Mouse (Mus musculus): ENCODE measurements around the gene Sars2. TPM values are rescaled to one million over a fixed set of nuclear protein-coding genes. Genes with fewer than 3 reads are reported as not detected.

The Sars2 gene
- total RNA-seq, 2 experiments from 2014 or later: 15.6 to 16.4 TPM

GRCm38 (mm10) chr7:28773163-28773562 is 31.4 kb downstream of the Sars2 start:
- no peak for DNase-seq
- intact Hi-C loops (cut with DNase I): no loop called here

DNA sequence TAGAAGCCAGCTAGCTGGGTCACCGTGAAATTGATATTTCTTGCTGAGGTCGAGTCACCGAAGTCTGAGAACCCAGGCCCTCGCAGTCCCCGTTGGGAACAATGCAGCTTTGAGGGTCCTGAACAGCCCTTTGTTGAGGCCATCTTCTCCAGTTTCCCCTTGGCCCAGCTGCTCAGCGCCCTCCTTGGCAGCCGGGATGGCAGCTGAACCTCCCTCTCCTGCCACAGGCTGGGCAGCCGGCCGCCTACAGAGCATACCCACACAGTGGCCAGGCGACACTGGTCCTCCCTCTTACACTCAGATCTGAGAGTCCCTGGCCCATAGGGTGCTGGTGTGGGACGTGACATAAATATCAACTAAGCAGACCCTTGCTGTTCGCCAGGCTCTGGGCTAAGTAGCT is 32.4 kb downstream of the Sars2 start:
- intact Hi-C loops (cut with DNase I): no loop called here
- no peak for DNase-seq

DNA sequence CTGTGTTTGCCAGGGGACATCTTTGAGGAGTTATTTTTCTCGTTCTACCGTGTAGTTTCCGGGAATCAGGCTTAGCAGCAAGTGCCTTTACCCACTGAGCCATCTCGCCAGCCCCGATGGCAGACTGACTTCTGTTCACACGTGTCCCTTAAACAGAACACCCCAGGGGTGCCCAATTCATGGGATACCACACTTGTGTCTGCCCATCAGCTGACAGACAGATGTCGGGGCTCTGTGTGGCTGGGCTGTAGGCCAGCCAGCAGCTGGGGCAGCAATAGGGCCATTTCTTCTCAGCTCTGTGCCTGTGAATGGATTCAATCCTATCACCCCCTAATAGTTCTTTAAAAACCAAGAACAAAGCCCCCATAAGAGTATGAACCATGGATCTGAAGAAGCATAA is 33.3 kb downstream of the Sars2 start:
- intact Hi-C loops (cut with DNase I): no loop called here
- DNase-seq: no peak

- intact Hi-C loops (cut with DNase I): no loop called here
- DNase-seq: peak in 1 of 2 experiments; percentile 31
Observed at GRCm38 (mm10) chr7:28778825-28779224, 37.0 kb downstream of the Sars2 start.

DNA sequence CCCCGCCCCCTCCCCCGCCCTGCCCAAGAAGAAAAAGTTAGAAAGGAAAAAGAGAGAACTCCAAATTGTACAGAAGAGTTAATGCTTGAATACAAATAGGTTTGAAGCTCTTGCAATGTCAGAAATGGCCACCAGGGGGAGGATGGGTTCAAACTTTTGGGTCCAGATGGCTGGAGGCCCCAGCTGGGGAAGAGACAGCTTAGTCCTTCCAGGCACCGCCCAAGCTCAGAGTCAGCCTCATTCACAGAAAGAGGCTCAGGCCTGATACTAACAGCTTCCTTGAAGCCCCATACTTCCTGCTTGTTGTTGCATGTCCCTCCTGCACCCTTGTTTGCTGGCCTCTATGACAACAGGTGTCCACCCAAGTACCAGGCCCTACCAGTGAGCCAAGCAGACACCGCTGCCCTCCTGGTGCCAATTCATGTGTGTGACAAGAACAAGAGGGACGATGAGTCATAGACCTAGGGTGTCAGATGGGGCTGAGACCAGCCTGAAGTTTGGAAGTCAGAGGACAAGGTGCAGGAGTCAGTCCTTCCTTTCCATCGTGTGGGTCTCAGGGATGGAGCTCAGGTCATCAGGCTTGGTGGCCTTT is 38.4 kb downstream of the Sars2 start:
- intact Hi-C loops (cut with DNase I): loop anchor here (2.0 to 5.0 kb wide), 2 partner anchors 87 to 257 kb away; no protein-coding TSS in a partner anchor
- peak; percentile 93 to 96 for DNase-seq

- DNase-seq: peak in 1 of 2 experiments; percentile 29
- intact Hi-C loops (cut with DNase I): loop anchor here (2.0 to 5.0 kb wide), 2 partner anchors 86 to 256 kb away; no protein-coding TSS in a partner anchor
Observed at GRCm38 (mm10) chr7:28780857-28781256, 39.1 kb downstream of the Sars2 start.

DNA sequence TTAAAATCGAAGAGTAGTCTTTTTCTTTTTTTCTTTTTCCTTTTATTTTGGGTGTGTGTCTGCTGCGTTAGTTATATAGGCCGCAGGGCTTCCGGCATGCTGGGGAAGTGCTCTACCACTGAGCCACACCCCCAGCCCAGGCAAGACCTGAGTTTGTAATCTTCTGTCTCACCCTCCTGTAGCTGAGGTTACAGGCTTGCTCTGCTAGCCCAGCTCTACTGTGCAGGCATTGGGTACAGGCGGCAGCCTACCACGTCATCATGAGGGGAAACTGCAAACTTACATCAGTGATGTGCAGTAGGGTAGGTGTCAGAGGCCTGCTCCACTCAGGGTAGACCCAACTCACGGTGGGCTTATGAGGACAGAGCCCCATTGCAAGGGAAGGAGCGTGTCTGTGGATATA is 39.5 kb downstream of the Sars2 start:
- intact Hi-C loops (cut with DNase I): loop anchor here (2.0 to 5.0 kb wide), 2 partner anchors 86 to 256 kb away; no protein-coding TSS in a partner anchor
- DNase-seq: peak in 1 of 2 experiments; percentile 27

DNA sequence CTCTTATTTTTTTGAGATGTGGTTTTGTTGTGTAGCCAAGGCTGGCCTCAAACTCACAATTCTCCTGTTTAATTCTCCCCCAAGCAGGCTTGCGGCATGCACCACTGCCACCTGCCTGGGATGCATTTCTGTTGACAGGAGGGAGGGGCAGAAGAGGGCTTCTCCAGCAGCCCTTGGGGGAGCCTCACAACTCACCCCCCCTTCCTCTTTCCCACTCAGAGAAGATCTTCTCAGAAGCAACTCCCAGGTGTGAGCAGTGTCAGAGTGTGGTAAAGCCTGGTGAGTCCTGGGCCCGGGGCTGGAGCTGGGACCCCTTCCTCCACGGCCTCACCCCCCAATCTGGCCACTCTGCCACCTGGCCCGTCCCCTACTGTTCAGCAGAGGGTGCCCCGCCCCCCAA is 43.4 kb downstream of the Sars2 start:
- intact Hi-C loops (cut with DNase I): no loop called here
- no peak for DNase-seq

DNA sequence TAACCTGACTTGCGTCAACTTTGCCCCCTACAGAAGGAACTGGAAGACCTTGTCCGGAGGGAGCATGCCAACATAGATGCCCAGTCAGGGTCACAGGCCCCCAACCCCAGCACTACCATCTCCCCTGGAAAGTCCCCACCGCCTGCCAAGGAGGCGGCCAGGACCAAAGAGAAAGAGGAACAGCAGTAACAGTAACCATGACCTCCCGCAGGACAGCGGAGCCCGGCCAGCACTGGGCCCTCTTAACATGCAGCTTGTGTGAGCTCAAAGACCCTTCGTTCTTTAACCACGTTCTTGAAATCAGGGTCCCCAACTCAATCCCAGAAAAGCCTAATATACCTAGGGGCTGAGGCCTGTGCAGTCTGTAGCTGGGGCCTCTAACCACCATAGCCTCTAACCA is 46.1 kb downstream of the Sars2 start:
- intact Hi-C loops (cut with DNase I): no loop called here
- no peak for DNase-seq

DNA sequence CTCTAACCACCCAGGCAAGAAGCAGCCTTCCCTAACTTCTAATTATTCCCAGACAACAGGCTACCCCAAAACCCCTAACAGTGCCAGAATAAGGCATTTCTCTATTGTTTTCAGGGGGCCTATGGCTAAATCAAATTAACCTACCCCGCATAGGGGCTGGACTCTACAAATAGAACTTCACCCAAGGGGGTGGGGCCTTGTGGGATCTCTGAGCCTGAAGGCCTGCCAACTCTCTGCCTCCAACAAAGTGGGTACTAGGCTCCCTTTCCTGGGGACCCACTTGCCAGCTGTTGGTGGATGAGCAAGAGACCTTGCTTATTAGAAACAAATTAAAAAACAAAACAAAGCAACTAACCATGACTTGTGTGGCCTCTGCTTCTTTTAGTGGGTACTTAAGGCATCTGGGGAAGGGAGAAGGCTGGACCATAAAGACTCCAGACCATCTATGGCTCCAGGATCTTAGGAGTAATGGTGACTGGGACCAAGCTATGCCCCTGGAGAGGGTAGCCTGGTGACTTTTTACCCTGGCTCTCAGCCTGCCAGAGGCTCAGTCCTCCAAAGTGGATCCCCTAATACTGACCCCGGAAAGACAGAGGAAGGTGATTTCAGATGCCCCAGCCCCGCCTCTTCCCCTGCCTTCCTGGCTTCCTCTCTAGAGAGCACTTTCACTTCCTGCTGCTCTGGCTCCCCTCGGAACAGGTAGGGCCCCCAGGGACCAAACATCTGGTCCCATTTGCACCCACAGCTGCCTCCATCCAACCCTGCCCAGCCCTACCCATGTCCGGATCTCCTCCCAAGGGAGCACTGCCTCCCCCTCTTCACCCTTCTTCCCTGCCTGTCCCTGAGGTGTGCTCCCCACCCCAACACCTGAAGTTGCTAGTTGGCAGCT is 46.8 kb downstream of the Sars2 start, which contains the start of gene Rinl:
TSS of gene Rinl (plus strand) at position 663 of the 889 bp plus-strand sequence.
- no peak for DNase-seq
- intact Hi-C loops (cut with DNase I): no loop called here

DNA sequence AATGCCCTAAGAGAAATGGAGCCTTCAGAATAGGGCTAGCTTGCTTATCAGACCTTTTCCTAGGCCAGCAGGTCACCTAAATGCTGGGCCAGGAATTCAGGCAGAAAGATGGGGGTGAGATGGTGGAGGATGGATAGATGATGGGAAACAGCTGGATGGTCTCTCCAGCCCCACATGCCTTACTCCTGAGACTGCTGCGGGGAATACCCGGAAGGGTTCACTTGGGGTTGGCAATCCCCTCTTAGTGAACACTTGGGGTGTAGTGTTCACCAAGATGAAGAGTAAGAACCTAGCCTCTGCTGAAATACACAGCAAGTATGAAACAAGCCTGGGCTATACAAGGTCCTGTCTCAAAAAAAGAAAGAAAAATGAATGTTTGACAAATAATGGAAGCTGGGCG is 47.4 kb downstream of the Sars2 start:
- DNase-seq: no peak

GRCm38 (mm10) chr7:28790066-28790806 is 48.4 kb downstream of the Sars2 start:
- no peak for DNase-seq
- intact Hi-C loops (cut with DNase I): loop anchor here (5.0 kb wide), 1 partner anchor 182 kb away; no protein-coding TSS in a partner anchor

More for the DNA sequence above, 47.4 kb downstream of the Sars2 start:
- intact Hi-C loops (cut with DNase I): no loop called here

DNA sequence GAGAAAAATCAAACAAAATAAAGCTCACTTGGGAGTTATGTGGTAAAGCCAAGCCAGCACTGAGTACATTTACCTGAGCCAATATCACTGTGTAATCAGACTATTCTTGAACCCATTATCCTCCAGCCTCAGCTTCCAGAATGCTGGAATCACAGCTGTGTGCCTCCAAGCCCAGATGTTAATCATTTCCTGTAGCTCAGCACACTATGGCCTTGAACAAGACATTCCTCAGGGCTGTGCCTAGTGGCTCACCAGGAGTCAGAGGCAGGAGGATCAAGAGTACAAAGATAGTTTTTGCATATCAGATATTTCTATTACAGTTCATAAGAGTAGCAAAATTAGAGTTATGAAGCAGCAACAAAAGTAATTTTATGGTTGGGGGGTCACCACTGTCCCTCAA is 49.9 kb downstream of the Sars2 start:
- DNase-seq: no peak
- intact Hi-C loops (cut with DNase I): loop anchor here (5.0 kb wide), 1 partner anchor 181 kb away; no protein-coding TSS in a partner anchor

DNA sequence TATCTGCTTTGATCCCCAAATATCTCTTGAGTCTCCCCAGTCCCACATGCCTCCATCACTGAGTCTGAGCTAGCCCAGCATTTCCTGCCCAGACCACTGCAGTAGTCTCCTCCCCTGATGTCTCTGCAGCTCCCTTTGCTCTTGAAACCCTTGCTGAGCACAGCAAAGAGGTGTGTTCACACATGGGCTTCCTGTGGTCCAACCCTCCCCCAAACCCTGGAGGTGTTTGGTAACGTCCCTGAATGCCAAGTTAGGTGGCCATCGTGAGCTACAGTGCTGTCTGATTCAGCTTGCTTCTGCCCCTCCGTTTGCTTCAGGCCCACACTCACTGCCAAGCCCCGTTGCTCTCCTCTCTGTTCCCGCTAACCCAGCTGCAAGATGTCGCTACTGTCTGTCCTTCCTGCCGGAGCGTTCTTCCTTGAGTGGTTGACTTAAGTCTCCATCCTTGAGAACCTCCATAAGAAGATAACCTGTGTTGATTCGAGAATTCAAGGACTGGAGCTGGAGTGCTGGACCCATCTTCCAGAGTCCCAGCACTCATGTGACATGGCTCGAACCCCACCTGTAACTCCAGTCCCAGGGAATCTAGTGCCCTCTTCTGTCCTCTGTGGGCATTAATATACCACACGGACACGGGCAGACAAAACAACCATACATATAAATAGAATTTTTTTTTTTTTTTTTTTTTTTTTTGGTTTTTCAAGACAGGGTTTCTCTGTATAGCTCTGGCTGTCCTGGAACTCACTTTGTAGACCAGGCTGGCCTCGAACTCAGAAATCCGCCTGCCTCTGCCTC is 50.8 kb downstream of the Sars2 start:
- DNase-seq: no peak
- intact Hi-C loops (cut with DNase I): loop anchor here (5.0 kb wide), 1 partner anchor 180 kb away; no protein-coding TSS in a partner anchor

GRCm38 (mm10) chr7:28793834-28794233 is 52.0 kb downstream of the Sars2 start:
- peak; percentile 45 to 51 for DNase-seq
- intact Hi-C loops (cut with DNase I): loop anchor here (2.0 to 5.0 kb wide), 2 partner anchors 33 to 178 kb away; no protein-coding TSS in a partner anchor

GRCm38 (mm10) chr7:28794496-28794895 is 52.7 kb downstream of the Sars2 start:
- no peak for DNase-seq
- intact Hi-C loops (cut with DNase I): loop anchor here (2.0 to 5.0 kb wide), 2 partner anchors 32 to 178 kb away; no protein-coding TSS in a partner anchor

DNA sequence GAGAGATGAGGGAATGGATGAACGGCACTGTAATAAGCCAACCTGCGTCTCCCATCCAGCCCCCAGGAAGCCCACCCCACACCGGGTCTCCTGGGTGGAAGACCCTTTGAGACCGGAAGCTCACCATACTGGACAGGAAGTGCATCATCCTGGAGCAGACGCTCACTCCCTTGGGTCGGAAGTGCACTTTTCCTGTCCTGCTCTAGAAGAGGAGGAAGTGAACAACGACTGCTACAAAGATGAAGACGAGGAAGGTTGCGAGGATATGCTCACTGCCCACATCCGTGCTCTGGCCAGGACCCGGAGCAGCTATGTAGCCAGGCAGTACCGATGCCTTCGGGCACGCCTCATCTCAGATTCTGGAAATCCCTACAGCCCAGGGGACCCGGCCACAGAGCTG is 54.0 kb downstream of the Sars2 start:
- intact Hi-C loops (cut with DNase I): loop anchor here (1.0 to 5.0 kb wide), 3 partner anchors 31 to 246 kb away; no protein-coding TSS in a partner anchor
- no peak for DNase-seq

- intact Hi-C loops (cut with DNase I): loop anchor here (1.0 to 5.0 kb wide), 2 partner anchors 71 to 246 kb away; no protein-coding TSS in a partner anchor
- DNase-seq: peak; percentile 84 to 90
Observed at GRCm38 (mm10) chr7:28796562-28796975, 54.8 kb downstream of the Sars2 start.

DNA sequence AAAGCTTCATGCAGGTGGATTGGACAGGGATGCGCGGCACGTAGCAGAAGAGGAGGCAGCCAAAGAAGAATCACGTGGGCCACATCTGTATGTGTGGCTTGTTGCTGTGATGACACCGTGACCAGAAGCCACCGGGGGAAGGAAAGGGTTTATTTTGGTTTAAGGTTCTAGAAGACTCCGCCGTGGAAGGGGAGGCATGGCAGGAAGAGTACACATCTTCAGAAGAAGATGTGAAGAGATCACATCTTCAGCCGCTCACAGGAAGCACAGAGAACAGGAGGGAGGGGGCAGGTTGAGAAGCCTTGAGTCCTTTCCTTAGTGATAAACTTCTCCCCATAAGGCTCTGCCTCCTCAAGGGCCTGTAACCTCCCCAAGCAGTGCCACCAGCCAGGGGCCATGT is 58.2 kb downstream of the Sars2 start:
- DNase-seq: no peak
- intact Hi-C loops (cut with DNase I): loop anchor here (5.0 kb wide), 1 partner anchor 242 kb away; no protein-coding TSS in a partner anchor

DNA sequence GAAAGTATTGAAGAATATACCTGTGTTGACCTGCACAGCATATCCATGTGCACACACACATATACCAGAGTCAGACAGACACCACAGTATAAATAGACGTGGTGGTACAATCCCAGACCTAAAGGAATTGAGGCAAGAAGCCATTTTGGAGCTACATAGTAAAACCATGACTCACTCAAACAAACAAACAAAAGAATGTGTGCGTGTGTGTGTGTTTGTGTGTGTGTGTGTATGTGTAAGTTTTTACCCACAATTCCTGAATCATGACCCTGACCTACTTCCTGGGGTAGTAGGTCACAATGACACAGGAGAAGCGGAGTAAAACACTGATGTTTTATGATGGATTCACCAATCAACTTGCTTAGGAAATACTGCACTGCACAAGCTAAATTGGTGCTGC is 59.7 kb downstream of the Sars2 start:
- intact Hi-C loops (cut with DNase I): no loop called here
- no peak for DNase-seq

Measured in heart, postnatal 10 days (tissue).